8 mouse cellular contexts compared by ENCODE assay signal in the genomic region with DNA sequence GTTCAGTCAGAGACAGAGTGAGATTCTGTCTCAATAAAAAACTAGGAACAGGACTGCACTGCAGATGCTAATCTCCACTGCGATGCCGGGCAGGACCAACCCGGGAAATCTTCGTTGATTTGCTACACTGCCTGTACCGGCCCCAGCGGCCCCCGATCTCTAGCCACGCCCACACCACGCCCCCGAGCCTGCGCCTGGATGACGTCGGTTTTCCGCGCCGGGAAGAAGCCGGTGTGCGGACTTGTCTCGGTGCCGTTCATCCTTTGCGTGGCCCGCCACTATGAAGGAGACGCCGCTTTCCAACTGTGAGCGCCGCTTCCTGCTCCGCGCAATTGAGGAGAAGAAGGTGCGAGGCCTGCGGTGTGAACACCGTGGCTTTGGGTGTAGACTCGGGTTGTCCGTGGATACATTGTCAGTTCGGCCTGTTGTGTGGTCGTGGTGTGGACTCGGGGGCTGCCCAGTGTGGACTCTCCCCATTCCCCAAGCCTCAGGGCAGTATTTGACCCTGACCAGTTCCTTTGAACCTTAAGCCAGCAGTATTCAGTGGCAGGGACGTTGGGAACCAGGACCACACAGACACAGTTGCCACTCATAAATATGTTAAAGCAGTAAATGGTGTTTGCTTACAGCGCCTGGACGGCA. TPM values are rescaled to one million over a fixed set of nuclear protein-coding genes. Genes with fewer than 3 reads are reported as not detected.
DNase-seq lines count a peak whose midpoint lies in the region; ATAC-seq and TF ChIP-seq lines count a peak whose summit lies in the region.

TSS of gene Exosc9 (plus strand) at position 201 of the 642 bp plus-strand sequence.

- H3K4me2 ChIP-seq in hindbrain, postnatal 0 days (ENCODE audit: low read depth, low read length): peak within 1 kb of the TSS; percentile 66

- peaks cover 5% of the 10 kb centered on the region; the same call in 1 of the 2 replicates for H3K4me1 ChIP-seq in hindbrain, postnatal 0 days (ENCODE audit: insufficient read depth, low read length)
- H3K4me1 ChIP-seq in megakaryocyte, embryonic 14.5 days: peaks cover 18% of the 10 kb centered on the region

- peak; percentile 74 for DNase-seq in WW6 (ENCODE audit: low read depth, low spot score)
- peak; percentile 92 to 96 for DNase-seq in cerebellum, postnatal 4 days (ENCODE audit: low spot score in 2 of 2)
- DNase-seq in gastrocnemius, adult 2 months: peak; percentile 94
- DNase-seq in hindbrain, postnatal 0 days (ENCODE audit: low spot score): peak; percentile 95
- DNase-seq in left cerebral cortex, adult 8-10 months (ENCODE audit: low spot score in 2 of 2): peak; percentile 89 to 98
- peak; percentile 96 to 97 for DNase-seq in right cerebral cortex, postnatal 10 days (ENCODE audit: low spot score in 2 of 2)
- peak; percentile 97 for DNase-seq in urinary bladder, postnatal 25 days (ENCODE audit: low spot score)

- no peaks in the 10 kb centered on the region for H3K27me3 ChIP-seq in hindbrain, postnatal 0 days (ENCODE audit: insufficient read depth, low read length)
- no peaks in the 10 kb centered on the region for H3K27me3 ChIP-seq in megakaryocyte, embryonic 14.5 days (replicated peaks)

- peak within 1 kb of the TSS; percentile 75 for H3K27ac ChIP-seq in gastrocnemius, adult 2 months
- peak within 1 kb of the TSS; percentile 75 for H3K27ac ChIP-seq in hindbrain, postnatal 0 days

- H3K9ac ChIP-seq in hindbrain, postnatal 0 days (replicated peaks; ENCODE audit: low read length): peak within 1 kb of the TSS; percentile 51

- H3K9me3 ChIP-seq in hindbrain, postnatal 0 days (ENCODE audit: low read length): no peaks in the 10 kb centered on the region
- H3K9me3 ChIP-seq in megakaryocyte, embryonic 14.5 days: no peaks in the 10 kb centered on the region

- TF ChIP-seq CTCF in gastrocnemius, adult 2 months (IDR thresholded peaks at IDR 0.05): no peak
- TF ChIP-seq CTCF in hindbrain, postnatal 0 days (IDR thresholded peaks at IDR 0.05; ENCODE audit: low read depth): no peak

- peak; percentile 95 for ATAC-seq in hindbrain, postnatal 0 days

- intact Hi-C loops in gastrocnemius, adult 2 months (cut with DNase I): loop anchor here (1.0 to 5.0 kb wide), 2 partner anchors 19 to 55 kb away; no protein-coding TSS in a partner anchor

- WGBS in hindbrain, postnatal 0 days: under 1% methylated on average over 39 of the region's 39 CpGs

- peak within 1 kb of the TSS; percentile 73 for H3K4me3 ChIP-seq in gastrocnemius, adult 2 months
- H3K4me3 ChIP-seq in hindbrain, postnatal 0 days (ENCODE audit: low read length): peak within 1 kb of the TSS; percentile 55
- peak within 1 kb of the TSS; percentile 100 for H3K4me3 ChIP-seq in megakaryocyte, embryonic 14.5 days (replicated peaks)

- peaks cover 21% of the 10 kb centered on the region for H3K36me3 ChIP-seq in hindbrain, postnatal 0 days (ENCODE audit: insufficient read depth, low read length)
- peaks cover 38% of the 10 kb centered on the region for H3K36me3 ChIP-seq in megakaryocyte, embryonic 14.5 days (replicated peaks; ENCODE audit: low read length)

RNA-seq across cellular contexts. Expression of gene Exosc9, which starts in this region (rescaled TPM):
- total RNA-seq in gastrocnemius, adult 2 months (2021): 10 to 100 TPM; 16.3 to 16.9 TPM
- total RNA-seq in hindbrain, postnatal 0 days (2014; rRNA removed): 34.9 and 37.2 TPM in 2 replicates
- 68.2 and 70.5 TPM in 2 replicates for polyA plus RNA-seq in hindbrain, postnatal 0 days (2015; fragmentation: Nextera tagmentation; extraction: Ambion mirVana)
- 10 to 100 TPM; 40.6 to 42.9 (median 40.8) TPM for total RNA-seq in left cerebral cortex, adult 8-10 months (2022)
- 3.3 TPM in 1 of 2 replicates, not detected in the other for polyA plus RNA-seq in megakaryocyte, embryonic 14.5 days (2012; ENCODE audit: insufficient read depth, low replicate concordance)

Comparison
In these comparisons a context has a peak if more than half of its experiments do, and no peak if none do; other contexts are left out.
1. Peak in every context shown above with its lines: DNase-seq, ATAC-seq, H3K4me3 ChIP-seq and H3K27ac ChIP-seq.
2. RNA of gene Exosc9 (polyA plus RNA-seq): 68.2 to 70.5 TPM in hindbrain, postnatal 0 days; 3.3 TPM in megakaryocyte, embryonic 14.5 days; every median in the first group is over 10 times any median in the second.